Mouse (Mus musculus) R1 (cell line): ENCODE results near the gene Ptms.

Source experiments
- DNase-seq: peaks from one replicate; pipeline ENCODE4 v3.0.0-alpha.2; 2018; ENCODE audit warnings: low read depth, low spot score

Gene Ptms

DNA sequence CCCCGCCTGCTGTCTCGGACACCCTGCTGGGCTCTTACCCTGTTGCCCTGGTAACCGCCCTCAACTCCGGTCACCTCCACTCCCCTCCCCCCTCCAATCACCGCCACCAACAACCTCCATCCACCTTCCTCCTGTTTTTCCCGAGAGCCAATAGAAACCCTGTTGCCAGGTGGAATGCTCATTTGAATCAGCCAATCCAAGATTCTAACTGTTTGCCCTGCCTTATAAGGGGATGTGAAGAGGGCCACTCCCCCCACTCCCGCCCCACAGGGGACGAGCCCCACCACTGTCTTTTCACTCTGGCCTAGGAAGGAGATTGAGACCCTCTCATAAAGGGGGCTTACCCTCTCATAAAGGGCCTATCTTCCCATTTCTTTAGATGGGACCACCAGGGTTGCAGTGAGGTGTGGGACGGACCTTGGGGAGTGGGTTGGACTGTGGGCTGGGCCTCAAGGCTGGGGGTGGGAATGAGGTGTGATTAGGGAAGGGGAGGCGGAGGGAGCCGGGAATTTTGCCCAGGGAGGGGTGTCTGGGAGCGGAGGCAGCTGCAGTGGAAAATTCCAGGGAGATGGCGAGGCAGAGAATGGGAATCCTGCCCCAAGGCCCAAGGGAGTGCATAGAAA lies at the start of gene Ptms:
Ptms (minus strand) TSS at position 409 of the 623 bp plus-strand sequence.
- DNase-seq, result peak; percentile 100

DNA sequence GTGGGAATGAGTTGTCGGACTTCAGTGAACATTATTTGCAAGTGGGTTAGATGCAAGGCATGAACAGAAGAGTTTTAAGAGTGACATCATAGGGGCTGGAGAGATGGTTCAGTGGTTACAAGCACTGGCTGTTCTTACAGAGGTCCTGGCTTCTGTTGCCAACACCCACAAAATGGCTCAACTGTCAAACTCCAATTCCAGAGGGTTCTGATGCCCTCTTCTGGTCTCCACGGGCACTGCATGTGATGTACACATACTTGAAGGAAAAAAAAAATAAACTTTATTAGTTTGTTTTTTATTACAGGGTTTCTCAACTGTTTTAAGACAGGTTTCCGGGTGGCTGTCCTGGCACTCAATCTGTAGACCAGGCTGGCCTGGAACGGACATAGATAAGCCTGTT lies 47.9 kb upstream of the Ptms start:
- DNase-seq, result peak; percentile 82

DNA sequence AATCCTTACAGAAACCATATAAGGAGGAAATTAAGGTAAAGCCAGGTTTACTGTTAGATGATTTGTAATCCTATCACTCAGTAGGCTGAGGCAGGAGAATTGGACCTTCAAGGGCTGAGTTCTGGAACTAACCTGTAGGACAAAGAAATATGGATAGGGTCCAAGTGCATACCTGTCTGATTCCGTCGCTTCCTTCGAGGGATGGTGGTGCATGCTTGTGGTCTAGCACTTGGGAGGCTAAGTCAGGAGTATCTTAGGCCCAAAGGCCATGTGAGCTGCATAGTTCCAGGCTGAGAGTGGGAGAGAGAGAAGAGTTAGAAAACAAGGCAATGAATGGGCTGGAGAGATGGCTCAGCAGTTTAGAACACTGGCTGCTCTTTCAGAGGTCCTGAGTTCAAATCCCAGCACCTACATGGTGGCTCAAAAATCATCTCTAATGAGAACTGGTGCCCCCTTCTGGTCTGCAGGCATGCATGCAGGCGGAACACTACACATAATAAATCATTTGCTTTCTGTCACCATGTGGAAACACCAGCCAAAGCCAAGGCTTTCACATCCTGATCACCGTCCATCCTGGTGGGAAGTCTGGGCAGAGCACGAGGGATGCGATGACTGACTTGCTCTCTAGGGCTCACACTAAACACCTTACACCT lies 46.7 kb upstream of the Ptms start:
- peak; percentile 72 for DNase-seq

DNA sequence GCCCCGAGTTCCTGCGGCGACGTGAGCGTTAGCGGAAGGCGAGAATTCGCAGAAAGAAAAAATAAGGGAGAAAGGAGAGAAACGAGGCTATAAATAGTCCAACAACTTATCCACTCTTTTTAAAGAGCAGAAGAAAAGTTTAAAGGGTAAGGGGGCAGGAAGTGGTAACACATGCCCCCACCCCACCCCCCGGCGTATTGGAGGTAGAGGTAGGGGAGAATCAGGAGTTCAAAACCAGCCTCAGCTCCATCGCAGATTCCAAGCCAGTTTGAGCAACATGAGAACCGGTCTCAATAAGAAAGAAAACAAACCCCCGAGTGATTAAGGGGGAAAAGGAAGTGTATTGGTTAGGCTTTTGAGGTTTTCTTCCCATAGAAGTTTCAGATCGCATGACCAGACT lies 45.8 kb upstream of the Ptms start:
- DNase-seq, result no peak

DNA sequence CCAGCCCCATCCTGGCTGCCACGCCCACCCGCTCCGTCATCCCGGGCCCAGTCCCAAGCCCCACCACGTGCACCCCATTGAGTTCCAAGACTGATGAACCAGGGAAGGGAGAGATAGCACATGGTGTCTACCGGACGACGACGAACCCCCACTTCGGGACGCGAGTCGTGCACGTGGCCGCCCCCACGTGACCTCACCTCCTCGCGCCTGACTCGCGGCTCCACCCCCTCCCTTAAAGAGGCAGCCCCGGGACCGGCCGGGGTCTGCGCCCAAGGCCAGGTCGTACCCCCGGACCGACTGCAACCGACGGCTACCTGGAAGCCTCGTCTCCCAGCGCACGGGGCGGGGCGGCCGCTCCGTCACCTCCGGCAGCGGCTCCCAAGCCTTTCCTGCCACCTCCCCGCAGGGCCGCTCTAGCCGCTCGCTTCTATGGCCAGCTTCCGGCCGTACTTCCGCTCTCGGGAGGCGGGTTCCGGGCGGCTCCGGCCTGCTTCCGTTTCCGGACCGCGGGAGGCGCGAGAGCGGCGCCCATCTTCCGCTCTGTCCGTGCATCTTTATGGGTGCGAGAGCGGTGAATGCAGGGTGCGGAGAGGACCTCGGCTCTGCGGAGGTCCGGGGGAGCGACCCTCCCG lies 45.3 kb upstream of the Ptms start, which contains the start of gene Cops7a:
Cops7a (minus strand) TSS at position 451 of the 632 bp plus-strand sequence.
- DNase-seq, result peak; percentile 95

DNA sequence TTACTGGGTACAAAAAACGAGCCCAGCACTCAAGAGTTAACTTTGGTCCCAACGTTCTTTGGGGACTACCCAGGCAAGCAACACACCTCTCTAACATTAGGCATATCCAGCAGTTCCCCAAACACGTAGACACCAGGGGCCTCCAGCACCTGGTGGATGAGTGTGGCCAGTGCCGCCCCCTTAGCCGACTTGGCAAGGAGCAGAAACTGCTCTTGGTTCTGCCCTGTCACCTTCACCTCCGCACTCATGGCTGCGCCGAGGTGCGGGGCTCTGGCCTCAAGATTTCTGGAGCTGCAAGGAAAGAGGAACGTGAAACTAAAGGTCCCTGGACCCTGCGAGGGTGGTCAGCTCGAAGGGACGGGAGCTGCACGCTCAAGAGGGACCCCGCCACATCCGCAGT lies 44.7 kb upstream of the Ptms start:
- DNase-seq, result peak; percentile 64

DNA sequence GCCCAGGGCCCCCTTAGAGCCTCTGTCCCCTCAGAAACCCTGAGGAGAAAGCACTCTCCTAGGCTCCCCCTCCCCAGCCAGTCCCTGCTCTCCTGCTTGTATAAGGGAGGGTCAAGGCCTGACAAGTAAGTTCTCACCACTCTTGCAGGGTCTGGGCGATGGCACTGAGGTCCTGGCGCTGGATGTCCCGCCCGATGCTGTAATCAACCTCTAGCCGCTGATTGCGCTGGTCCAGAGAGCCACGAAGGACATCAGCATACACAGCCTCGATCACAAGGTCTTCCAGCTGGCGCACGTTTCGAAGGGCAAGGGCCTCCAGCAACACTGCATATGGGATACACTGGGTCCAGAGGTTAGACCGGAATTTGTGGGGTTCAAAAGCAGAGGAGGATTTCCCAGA lies 41.1 kb upstream of the Ptms start:
- DNase-seq, result no peak

DNA sequence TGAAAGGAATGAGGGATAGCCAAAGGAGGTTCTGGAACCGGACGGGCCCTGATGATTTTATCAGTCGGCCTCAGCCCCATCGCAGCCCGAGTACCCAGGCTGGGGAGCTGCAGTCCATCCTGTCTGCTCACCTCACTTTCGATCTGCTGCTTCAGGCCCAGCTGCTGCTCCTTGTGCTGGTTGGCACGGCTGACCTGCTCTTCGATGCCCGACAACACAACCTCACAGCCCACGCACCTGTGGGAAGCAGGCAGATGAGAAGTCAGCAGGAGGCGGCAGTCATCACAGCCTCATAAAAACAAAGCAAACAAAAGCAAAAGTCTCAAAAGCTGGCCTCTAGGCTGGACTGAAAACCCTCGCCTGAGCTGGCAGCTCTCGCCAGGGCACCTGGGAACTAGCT lies 40.1 kb upstream of the Ptms start:
- no peak for DNase-seq

DNA sequence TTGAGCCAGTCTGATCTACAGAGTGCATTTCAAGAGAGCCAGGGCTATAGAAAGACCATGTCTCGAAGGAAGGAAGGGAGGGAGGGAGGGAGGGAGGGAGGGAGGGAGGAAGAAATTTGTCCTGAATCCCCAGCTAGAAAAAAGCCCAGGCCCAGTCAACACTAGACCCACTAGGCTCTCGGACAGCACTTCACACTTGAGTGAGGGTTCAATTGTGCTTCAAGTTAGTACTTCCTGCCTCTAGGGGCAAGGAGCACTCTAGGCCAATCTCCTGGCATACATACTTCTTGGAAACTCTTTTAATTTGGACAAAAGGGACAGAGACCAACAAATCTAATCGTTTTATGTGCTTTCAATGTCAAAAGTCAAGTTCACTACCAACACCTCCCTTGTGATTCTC lies 38.2 kb upstream of the Ptms start:
- no peak for DNase-seq

DNA sequence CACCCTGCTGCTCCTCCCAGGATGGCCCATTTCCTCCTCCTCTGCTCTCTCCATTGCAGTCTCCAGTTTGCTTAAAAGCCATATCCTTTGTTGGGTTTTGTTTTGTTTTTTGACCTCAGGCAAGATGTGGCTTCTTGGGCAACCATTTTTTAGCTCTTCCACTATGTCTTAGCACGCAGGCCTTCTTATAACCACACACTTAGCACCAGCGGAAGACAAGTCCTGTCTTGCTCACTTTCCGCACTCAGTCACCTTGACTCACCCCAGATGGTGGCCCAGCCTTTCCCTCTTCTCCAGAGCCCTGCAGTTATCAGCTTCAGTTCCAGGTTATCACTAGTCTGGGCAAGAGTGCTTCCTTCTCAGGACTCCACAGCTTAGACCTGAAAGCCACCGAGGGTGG lies 35.3 kb upstream of the Ptms start:
- peak; percentile 53 for DNase-seq

DNA sequence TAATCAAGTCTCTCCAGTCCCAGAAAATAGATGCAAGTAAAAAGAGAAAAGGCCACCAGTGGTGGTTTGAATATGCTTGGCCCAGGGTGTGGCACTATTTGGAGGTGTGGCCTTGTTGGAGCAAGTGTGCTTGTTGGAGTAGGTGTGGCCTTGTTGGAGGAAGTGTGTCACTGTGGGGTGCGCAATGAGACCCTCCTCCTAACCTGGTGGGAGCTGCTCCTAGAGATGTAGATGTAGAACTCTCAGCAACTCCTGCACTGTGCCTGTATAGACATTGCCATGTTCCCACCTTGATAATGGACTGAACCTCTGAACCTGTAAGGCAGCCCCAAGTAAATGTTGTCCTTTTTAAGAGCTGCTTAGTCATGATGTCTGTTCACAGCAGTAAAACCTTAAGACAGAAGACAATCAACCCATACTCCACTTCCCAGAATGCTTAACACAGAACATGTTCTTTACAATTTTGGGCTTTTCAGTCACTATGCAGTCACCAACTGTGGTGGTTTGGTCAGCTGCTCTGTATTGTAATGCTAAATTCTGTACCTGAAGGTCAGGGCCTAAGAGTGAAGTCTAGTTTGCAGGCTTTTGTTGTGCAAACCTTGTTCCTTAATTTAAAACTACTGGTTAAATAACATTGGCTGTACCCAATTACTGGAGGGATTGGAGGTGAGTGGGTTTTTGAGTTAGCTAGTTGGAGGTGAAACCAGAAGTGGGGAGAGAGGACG lies 34.2 kb upstream of the Ptms start:
- DNase-seq, result peak; percentile 97

DNA sequence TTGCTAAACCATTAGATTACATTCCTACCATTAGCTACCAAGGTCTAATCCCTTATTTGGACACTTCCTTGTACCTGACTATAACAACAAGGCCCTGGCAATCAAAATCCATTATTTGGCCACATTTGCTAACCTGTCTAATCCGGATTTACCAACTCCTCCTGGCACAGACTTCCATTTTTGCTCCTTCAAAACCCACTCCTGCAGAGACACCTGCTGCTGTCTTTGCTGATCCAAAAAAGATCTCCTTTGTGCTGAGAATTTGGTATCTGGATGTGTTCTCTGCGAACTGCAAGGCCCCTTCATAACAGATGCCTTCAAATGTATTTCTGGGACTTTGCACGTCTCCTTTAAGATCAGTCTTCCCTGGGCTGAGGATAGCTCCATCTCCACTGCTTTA lies 23.6 kb upstream of the Ptms start:
- no peak for DNase-seq

DNA sequence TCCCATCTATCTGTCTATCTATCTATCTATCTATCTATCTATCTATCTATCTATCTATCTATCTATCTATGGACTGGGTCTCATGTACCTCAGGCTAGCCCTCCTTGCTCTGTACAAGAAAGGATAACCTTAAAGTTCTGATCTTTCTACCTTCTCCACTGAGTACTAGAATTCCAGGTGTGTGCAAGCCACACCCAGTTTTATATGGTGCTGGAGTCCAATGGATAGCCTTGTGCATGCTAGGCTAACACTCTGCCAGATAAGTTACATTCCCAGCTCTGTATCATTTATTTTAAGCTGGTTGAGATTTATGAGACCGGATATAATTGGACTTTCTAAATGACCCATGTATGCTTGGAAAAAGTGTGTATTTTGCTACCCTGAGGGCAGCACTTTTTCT lies 21.8 kb upstream of the Ptms start:
- no peak for DNase-seq

DNA sequence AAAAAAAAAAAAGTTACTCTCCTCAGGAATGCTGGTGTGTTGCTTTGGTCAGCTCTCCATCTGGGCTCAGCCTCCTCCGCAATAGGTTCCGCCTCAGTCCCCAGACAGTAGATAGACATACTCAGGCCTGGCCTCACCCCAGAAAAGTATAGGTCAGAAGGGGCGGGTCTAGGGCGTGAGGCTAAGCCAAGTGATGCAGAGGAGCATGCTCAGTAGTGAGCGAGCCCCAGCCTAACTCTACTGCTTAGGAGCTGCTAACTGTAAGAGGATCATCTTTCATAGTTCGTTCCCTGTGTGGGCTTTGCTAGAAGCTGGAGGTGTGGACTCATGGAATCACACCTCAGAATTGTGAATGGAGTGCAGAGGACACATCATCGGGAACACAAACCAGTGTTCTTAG lies 18.7 kb upstream of the Ptms start:
- peak; percentile 81 for DNase-seq

DNA sequence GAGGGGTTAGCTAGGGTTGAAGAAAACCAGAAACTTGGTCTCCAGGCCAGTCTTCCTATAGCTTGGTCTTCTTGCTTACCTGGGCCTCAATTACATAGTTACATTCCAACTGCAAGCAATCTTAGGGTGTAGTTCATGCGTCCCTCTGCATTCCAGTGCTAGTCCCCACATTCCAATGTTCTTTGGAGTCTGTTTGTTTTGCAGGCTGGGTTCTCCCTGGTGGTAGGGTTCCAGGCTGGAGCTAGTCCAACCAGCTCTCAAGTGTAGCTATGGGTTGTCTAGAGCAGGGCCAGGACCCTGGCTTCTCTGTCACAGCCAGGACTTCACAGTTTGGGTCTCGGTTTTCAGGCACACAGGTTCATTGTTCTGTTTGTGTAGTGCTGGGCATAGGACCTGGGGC lies 17.6 kb upstream of the Ptms start:
- no peak for DNase-seq

DNA sequence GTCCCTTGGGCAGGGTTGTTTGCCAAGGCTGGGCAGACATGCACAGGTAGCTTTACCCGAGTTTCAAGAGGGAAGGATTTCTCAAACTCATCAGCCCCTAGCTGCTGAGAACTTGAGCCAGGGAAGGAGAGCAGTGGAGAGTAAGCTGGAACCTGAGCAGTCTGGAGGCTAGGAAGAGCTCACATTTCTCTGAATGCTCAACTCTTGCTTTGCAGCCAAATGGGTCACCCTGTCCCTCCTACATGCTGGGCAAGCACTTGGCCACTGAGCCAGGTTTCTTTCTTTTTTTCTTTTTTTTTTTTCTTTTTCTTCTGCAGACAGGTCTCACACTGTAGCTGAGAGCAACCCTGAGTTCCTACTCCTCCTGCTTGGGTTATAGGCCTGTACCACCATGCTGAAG lies 16.8 kb upstream of the Ptms start:
- no peak for DNase-seq

DNA sequence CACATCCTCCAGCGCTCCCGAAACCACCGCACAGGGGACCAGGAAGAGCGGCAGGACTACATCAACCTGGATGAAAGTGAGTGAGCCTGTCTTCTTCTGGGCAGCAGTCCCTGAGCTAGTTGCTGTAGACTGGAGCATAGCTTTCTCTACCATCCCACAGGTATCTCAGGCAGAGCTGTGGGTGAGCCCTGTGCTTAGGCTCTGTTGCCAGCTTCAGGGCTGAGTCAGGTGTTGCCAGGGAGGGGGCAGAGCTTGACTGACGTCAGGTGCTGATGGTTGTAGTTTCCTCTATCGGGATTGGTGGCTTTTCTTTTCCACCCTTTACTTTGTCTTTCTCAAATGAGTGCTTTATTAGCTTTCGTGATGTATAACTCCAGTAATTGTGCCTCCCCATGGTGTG lies 14.8 kb upstream of the Ptms start:
- no peak for DNase-seq

DNA sequence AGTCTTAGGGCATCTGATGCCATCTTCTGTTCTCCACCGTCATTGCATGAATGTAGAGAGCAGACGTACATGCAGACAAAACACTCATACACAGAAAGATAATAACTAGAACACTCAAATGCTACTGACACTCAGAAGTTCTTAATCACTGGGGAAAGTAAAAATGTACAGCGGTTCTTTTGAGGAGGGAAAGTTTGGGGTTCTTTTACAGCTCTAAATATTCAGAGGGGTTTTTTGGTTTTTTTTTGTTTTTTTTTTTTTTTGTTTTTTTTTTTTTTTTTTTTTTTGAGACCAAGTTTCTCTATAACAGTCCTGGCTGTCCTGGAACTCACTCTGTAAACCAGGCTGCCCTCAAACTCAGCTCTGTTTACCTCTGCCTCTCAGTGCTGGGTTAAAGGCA lies 13.2 kb upstream of the Ptms start:
- no peak for DNase-seq

DNA sequence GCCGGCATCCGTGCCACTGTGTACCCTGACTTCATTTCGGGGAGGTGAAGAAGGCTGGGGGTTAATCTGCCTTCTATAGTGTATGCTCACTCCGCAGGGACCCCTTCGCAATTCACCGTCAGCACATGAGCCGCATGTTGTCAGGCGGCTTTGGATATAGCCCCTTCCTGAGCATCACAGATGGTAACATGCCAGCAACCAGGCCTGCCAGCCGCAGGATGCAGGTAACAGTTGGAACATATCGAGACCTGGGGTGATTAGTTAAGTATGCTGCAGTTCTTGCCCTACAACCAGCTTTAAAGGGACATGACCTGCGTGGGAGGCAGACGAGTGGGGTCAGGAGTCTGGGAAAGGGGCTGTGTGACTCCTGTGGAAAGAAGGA lies 12.4 kb upstream of the Ptms start:
- no peak for DNase-seq

DNA sequence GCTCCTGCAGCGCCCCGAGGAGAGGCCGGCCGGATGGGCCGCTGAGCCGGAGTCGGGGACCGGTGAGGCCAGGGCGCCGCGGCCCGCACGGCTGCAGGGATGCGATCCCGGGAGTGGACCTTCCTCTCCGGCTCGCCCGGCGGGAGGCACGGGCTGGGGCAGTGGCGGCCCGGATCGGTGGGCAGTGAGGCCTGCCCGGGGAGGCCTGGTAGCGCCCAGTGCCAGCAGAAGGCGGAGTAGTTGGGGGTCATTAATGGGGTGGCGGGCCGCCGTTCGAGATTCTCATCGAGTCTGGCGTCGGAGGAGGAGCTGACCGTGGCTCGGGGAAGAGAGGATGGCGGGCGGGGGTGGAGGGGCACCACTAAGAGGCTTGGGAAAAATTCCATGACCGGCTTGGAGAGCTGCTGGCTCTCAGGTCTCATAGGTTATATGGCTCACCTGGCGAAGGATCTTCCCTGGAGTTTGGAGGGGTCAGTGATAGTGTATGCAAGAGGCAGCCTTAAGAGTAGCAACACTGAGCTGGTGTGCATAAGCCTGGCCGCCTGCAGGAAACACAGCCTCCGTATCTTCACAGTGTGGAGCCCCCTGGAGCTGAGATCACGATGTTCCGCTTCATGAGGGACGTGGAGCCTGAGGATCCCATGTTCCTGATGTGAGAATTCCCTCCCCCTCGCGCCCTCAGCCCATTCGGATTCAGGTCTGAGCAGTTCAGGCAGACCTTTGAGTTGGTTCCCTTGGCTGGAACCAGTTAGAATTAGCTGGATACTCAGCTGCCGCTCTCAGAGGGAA lies 11.8 kb upstream of the Ptms start:
- peak; percentile 66 for DNase-seq

DNA sequence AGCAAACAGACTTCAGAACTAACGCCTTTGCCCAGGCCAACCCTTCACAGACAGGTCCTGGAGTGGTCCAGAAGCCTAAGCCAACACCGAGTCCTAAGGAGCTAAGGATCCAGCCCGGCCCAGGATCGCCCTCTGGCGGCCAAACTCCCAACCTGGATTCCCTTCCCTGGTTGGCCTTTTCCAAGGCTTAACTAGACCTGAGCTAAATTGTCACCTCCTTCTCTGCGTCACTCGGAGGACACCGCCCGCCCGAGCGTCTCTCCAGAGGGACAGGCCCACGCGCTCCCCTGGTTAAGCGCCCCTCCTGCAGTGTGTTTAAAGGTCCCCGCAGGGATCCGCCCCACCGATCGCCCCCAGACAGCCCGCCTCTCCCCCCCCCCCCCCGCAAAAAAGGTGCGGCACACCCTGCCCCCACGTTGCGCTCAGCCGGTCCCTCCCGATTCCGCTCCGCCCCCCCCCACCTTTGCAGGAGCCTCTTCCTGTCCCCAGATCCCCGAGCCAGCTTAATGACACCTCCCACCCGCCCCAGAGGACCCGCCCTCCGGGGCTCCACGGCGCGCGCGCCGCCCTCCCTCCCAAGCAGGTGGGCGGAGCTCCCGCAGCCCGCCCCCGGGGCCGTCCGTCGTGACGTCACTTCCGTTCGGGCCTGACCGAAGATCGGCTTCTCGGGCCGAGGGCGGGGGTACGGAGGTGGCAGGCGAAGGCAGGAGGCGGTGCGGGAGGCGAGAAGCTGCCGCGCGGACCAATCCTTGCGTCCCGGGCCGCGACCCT lies 11.0 kb upstream of the Ptms start, which contains the start of gene Mlf2:
Mlf2 (plus strand) TSS at position 633 of the 771 bp plus-strand sequence.
- DNase-seq, result peak; percentile 99
